Mouse (Mus musculus): ENCODE measurements around the gene Grin3a.

DNA sequence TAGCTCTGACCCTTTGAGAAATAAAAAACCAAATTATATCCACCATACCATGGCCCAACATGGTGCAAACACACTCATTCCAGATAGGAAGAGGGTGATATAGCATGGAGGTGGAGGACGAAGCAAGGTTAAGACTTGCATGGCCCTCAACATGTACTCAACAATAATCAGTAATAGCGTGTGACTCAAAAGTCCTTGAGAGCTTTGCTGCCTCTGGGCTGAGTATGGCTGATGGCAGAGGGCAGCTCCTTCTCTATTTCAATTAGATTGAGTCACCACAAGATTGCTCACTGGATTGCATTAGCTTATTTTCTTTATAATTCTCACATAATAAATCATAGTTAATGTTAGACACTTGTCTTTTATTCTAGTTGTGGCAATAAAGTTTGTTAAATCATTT, 15.1 kb upstream of the Grin3a start:
- TF ChIP-seq POLR2A (IDR thresholded peaks at IDR 0.05; ENCODE audit: borderline replicate concordance, low read depth, low read length): no peak
- no peak for TF ChIP-seq CTCF (IDR thresholded peaks at IDR 0.05; ENCODE audit: low read depth, low read length)

All from bone marrow macrophage, adult 2 months (primary cell).